Mouse (Mus musculus) myocyte (in vitro differentiated cells): ENCODE measurements around the gene Srd5a1. TPM values are rescaled to one million over a fixed set of nuclear protein-coding genes. Genes with fewer than 3 reads are reported as not detected.

Experiments used
- H3K27me3 ChIP-seq: one replicate; pipeline ENCODE4 v1.6.1; 2011; ENCODE audit not compliant: control insufficient read depth, insufficient read depth, insufficient read length
- H3K36me3 ChIP-seq: one replicate; pipeline ENCODE4 v1.6.1; 2011; ENCODE audit not compliant: control insufficient read depth, insufficient read depth
- H3K4me2 ChIP-seq: one replicate; pipeline ENCODE4 v1.6.1; 2011; ENCODE audit warnings: low read depth, control low read depth
- H3K4me3 ChIP-seq: one replicate; pipeline ENCODE4 v1.5.1; 2011; ENCODE audit warnings: mild to moderate bottlenecking, control low read depth, moderate library complexity
- H3K79me2 ChIP-seq: one replicate; pipeline ENCODE4 v1.6.1; 2011; ENCODE audit not compliant: control insufficient read depth, insufficient read depth
- H3ac ChIP-seq: one replicate; pipeline ENCODE4 v1.6.1; 2011; ENCODE audit not compliant: control insufficient read depth, insufficient read length
- CEBPB ChIP-seq: IDR thresholded peaks from 2 replicates; pipeline ENCODE4 v1.6.1; 2011; ENCODE audit warnings: mild to moderate bottlenecking, moderate library complexity; ENCODE audit not compliant: poor library complexity, insufficient read depth, severe bottlenecking
- E2F4 ChIP-seq: IDR thresholded peaks from one replicate; pipeline ENCODE4 v1.6.1; 2011; ENCODE audit warnings: mild to moderate bottlenecking, control low read depth, moderate library complexity; ENCODE audit not compliant: insufficient read depth
- MAX ChIP-seq: IDR thresholded peaks from one replicate; pipeline ENCODE4 v1.6.1; 2011; ENCODE audit warnings: low read depth, mild to moderate bottlenecking, control low read depth
- MYOD1 ChIP-seq, 3 experiments: IDR thresholded peaks; one replicate each; pipeline ENCODE4 v1.6.1; 2011; ENCODE audit warnings: control low read depth in 2 of 3, low read depth in 2 of 3, mild to moderate bottlenecking in 2 of 3, moderate library complexity in 1 of 3; ENCODE audit not compliant: insufficient read length in 2 of 3, control insufficient read depth in 1 of 3
- MYOG ChIP-seq, 3 experiments: IDR thresholded peaks; one replicate each; pipeline ENCODE4 v1.6.1; 2011; ENCODE audit warnings: control low read depth in 2 of 3, low read depth in 2 of 3, mild to moderate bottlenecking in 2 of 3; ENCODE audit not compliant: insufficient read length in 2 of 3, control insufficient read depth in 1 of 3, insufficient read depth in 1 of 3
- POLR2A ChIP-seq: IDR thresholded peaks from one replicate; pipeline ENCODE4 v1.6.1; 2011; ENCODE audit warnings: low read depth, mild to moderate bottlenecking, control low read depth, moderate library complexity; ENCODE audit not compliant: insufficient read length
- POLR2AphosphoS2 ChIP-seq: IDR thresholded peaks from one replicate; pipeline ENCODE4 v1.6.1; 2011; ENCODE audit warnings: low read depth, control low read depth; ENCODE audit not compliant: insufficient read length
- REST ChIP-seq: IDR thresholded peaks from one replicate; pipeline ENCODE4 v1.6.1; 2011; ENCODE audit warnings: mild to moderate bottlenecking, control low read depth, moderate library complexity; ENCODE audit not compliant: insufficient read depth, insufficient read length
- SRF ChIP-seq: IDR thresholded peaks from one replicate; pipeline ENCODE4 v1.6.1; 2011; ENCODE audit warnings: low read depth; ENCODE audit not compliant: control insufficient read depth, insufficient read length
- TCF12 ChIP-seq: IDR thresholded peaks from one replicate; pipeline ENCODE4 v1.6.1; 2011; ENCODE audit warnings: mild to moderate bottlenecking, control low read depth; ENCODE audit not compliant: poor library complexity, insufficient read depth, severe bottlenecking
- TCF3 ChIP-seq: IDR thresholded peaks from one replicate; pipeline ENCODE4 v1.6.1; 2011; ENCODE audit warnings: low read depth, control low read depth; ENCODE audit not compliant: insufficient read length
- USF1 ChIP-seq: IDR thresholded peaks from one replicate; pipeline ENCODE4 v1.6.1; 2011; ENCODE audit warnings: low read depth, mild to moderate bottlenecking, control low read depth, moderate library complexity
- polyA plus RNA-seq: library from polyadenylated mRNA; unstranded; fragments of >200 nt; fragmentation: generic; extraction: Trizol; gene quantifications from one replicate; pipeline ENCODE4 v1.2.1, GENCODE M21; 2012; ENCODE audit warnings: missing spikeins

The Srd5a1 gene
- polyA plus RNA-seq, 1 experiment = 2.7 TPM

GRCm38 (mm10) chr13:69555957-69556482 lies 55.2 kb downstream of the Srd5a1 start:
- no peak overlapping the region for H3K4me2 ChIP-seq
- H3K36me3 ChIP-seq = no peaks in the 10 kb centered on the region
- no peak for TF ChIP-seq MYOD1 (IDR thresholded peaks at IDR 0.05; ENCODE audit: control insufficient read depth in 1 of 3, insufficient read length in 2 of 3, low read depth in 2 of 3)
- TF ChIP-seq REST = no peak
- no peak for TF ChIP-seq POLR2A
- TF ChIP-seq E2F4 = no peak
- TF ChIP-seq MAX = no peak

GRCm38 (mm10) chr13:69555045-69555444 lies 56.2 kb downstream of the Srd5a1 start:
- no peaks in the 10 kb centered on the region for H3K36me3 ChIP-seq

More at GRCm38 (mm10) chr13:69555957-69556482, 55.2 kb downstream of the Srd5a1 start:
- H3ac ChIP-seq = no peak overlapping the region
- no peak overlapping the region for H3K4me3 ChIP-seq
- H3K79me2 ChIP-seq = no peaks in the 10 kb centered on the region
- no peaks in the 10 kb centered on the region for H3K27me3 ChIP-seq

GRCm38 (mm10) chr13:69554255-69554654 lies 57.0 kb downstream of the Srd5a1 start:
- Histone ChIP-seq H3K27me3 (peaks cover 5% of the 10 kb centered on the region), H3K79me2 (no peaks in the 10 kb centered on the region), H3K36me3 (no peaks in the 10 kb centered on the region), H3K4me3 (no peak overlapping the region), H3ac (no peak overlapping the region), H3K4me2 (no peak overlapping the region)
- no peak for TF ChIP-seq POLR2AphosphoS2
- no peak for TF ChIP-seq TCF12
- TF ChIP-seq E2F4 = no peak
- no peak for TF ChIP-seq SRF
- TF ChIP-seq REST = no peak
- no peak for TF ChIP-seq MAX
- TF ChIP-seq TCF3 = no peak
- TF ChIP-seq MYOD1 (IDR thresholded peaks at IDR 0.05; ENCODE audit: control insufficient read depth in 1 of 3, insufficient read length in 2 of 3, low read depth in 2 of 3) = no peak
- TF ChIP-seq CEBPB = no peak
- TF ChIP-seq POLR2A = no peak
- no peak for TF ChIP-seq USF1
- TF ChIP-seq MYOG (IDR thresholded peaks at IDR 0.05; ENCODE audit: control insufficient read depth in 1 of 3, insufficient read depth in 1 of 3, insufficient read length in 2 of 3, low read depth in 2 of 3) = no peak

More at GRCm38 (mm10) chr13:69555045-69555444, 56.2 kb downstream of the Srd5a1 start:
- Histone ChIP-seq H3K4me2 (no peak overlapping the region), H3K27me3 (no peaks in the 10 kb centered on the region), H3K4me3 (no peak overlapping the region), H3K79me2 (no peaks in the 10 kb centered on the region), H3ac (no peak overlapping the region)
- TF ChIP-seq REST = no peak
- TF ChIP-seq MYOG (IDR thresholded peaks at IDR 0.05; ENCODE audit: control insufficient read depth in 1 of 3, insufficient read depth in 1 of 3, insufficient read length in 2 of 3, low read depth in 2 of 3) = no peak
- TF ChIP-seq E2F4 = no peak

- Histone ChIP-seq H3K27me3 (peaks cover 9% of the 10 kb centered on the region), H3K36me3 (no peaks in the 10 kb centered on the region), H3K79me2 (no peaks in the 10 kb centered on the region)
Observed at GRCm38 (mm10) chr13:69553024-69553423, 58.2 kb downstream of the Srd5a1 start.

GRCm38 (mm10) chr13:69550831-69551230 lies 60.4 kb downstream of the Srd5a1 start:
- Histone ChIP-seq H3ac (no peak overlapping the region), H3K27me3 (peaks cover 13% of the 10 kb centered on the region), H3K36me3 (no peaks in the 10 kb centered on the region), H3K4me2 (no peak overlapping the region), H3K79me2 (no peaks in the 10 kb centered on the region), H3K4me3 (no peak overlapping the region)
- TF ChIP-seq MYOD1 (IDR thresholded peaks at IDR 0.05; ENCODE audit: control insufficient read depth in 1 of 3, insufficient read length in 2 of 3, low read depth in 2 of 3) = no peak
- TF ChIP-seq CEBPB = no peak
- no peak for TF ChIP-seq TCF3
- TF ChIP-seq MYOG (IDR thresholded peaks at IDR 0.05; ENCODE audit: control insufficient read depth in 1 of 3, insufficient read depth in 1 of 3, insufficient read length in 2 of 3, low read depth in 2 of 3) = no peak
- no peak for TF ChIP-seq POLR2A
- no peak for TF ChIP-seq SRF
- no peak for TF ChIP-seq POLR2AphosphoS2
- TF ChIP-seq USF1 = no peak
- TF ChIP-seq MAX = no peak
- no peak for TF ChIP-seq REST
- TF ChIP-seq TCF12 = no peak
- TF ChIP-seq E2F4 = no peak

More at GRCm38 (mm10) chr13:69553024-69553423, 58.2 kb downstream of the Srd5a1 start:
- TF ChIP-seq MYOG (IDR thresholded peaks at IDR 0.05; ENCODE audit: control insufficient read depth in 1 of 3, insufficient read depth in 1 of 3, insufficient read length in 2 of 3, low read depth in 2 of 3) = no peak
- no peak for TF ChIP-seq SRF
- no peak for TF ChIP-seq USF1
- TF ChIP-seq POLR2A = no peak
- TF ChIP-seq MYOD1 (IDR thresholded peaks at IDR 0.05; ENCODE audit: control insufficient read depth in 1 of 3, insufficient read length in 2 of 3, low read depth in 2 of 3) = no peak
- no peak for TF ChIP-seq POLR2AphosphoS2
- TF ChIP-seq TCF3 = no peak
- no peak for TF ChIP-seq CEBPB
- no peak for TF ChIP-seq REST
- TF ChIP-seq MAX = no peak
- TF ChIP-seq E2F4 = no peak
- TF ChIP-seq TCF12 = no peak
- H3ac ChIP-seq = no peak overlapping the region
- H3K4me2 ChIP-seq = no peak overlapping the region
- no peak overlapping the region for H3K4me3 ChIP-seq
